Mouse (Mus musculus) stomach, postnatal 0 days (tissue): ENCODE measurements at regions not wholly inside any gene's neighbourhood (a gene's known extent, or its start where the extent isn't known, plus 50 kb on each side); places are given as distances from the start of the nearest gene placed in this dataset.
A peak's percentile ranks its signal among the peaks of the same experiment; 100 is the strongest.

Source experiments
- ATAC-seq: fragments of 200-750 bp; cut with Nextera tagmentation; 2 replicates; pipeline ENCODE4 v1.8.0; 2017; ENCODE audit not compliant: low FRiP score, low TSS enrichment
- DNase-seq: peaks from one replicate; pipeline ENCODE4 v3.0.0-alpha.2; 2016; ENCODE audit warnings: low spot score
- H3K27ac ChIP-seq: fragments of 300-500 bp; sonication (generic); replicated peaks from 2 replicates; pipeline ENCODE4 v1.5.1; 2014; ENCODE audit warnings: mild to moderate bottlenecking, control low read depth
- H3K27me3 ChIP-seq: fragments of 300-500 bp; sonication (generic); 2 replicates; pipeline ENCODE4 v1.6.1; 2014; ENCODE audit warnings: low read length; ENCODE audit not compliant: control insufficient read depth, insufficient read depth
- H3K36me3 ChIP-seq: fragments of 300-500 bp; sonication (generic); 2 replicates; pipeline ENCODE4 v1.6.1; 2014; ENCODE audit warnings: low read length, mixed read lengths; ENCODE audit not compliant: control insufficient read depth, insufficient read depth
- H3K4me1 ChIP-seq: fragments of 300-500 bp; sonication (generic); replicated peaks from 2 replicates; pipeline ENCODE4 v1.6.1; 2014; ENCODE audit warnings: antibody characterized with exemption; ENCODE audit not compliant: control insufficient read depth, insufficient read depth
- H3K4me2 ChIP-seq: fragments of 300-500 bp; sonication (generic); replicated peaks from 2 replicates; pipeline ENCODE4 v1.6.1; 2014; ENCODE audit warnings: low read depth, mild to moderate bottlenecking, control low read depth, moderate library complexity
- H3K4me3 ChIP-seq: fragments of 300-500 bp; sonication (generic); 2 replicates; pipeline ENCODE4 v1.5.1; 2014; ENCODE audit warnings: low read depth, low read length, control low read depth
- H3K9ac ChIP-seq: fragments of 300-500 bp; sonication (generic); 2 replicates; pipeline ENCODE4 v1.6.1; 2014; ENCODE audit warnings: mild to moderate bottlenecking, low read length, control low read depth, mixed read lengths
- H3K9me3 ChIP-seq: fragments of 300-500 bp; sonication (generic); 2 replicates; pipeline ENCODE4 v1.6.1; 2016; ENCODE audit warnings: low read length; ENCODE audit not compliant: control insufficient read depth
- CTCF ChIP-seq: IDR thresholded peaks from 2 replicates; pipeline ENCODE4 v1.5.1; 2016; ENCODE audit warnings: antibody characterized with exemption, low read depth, mild to moderate bottlenecking, moderate library complexity
- EP300 ChIP-seq: optimal IDR thresholded peaks from 2 replicates; pipeline ENCODE3; 2016; ENCODE audit warnings: antibody characterized with exemption
- WGBS: fragments of 180-500 bp; shearing (Covaris S2); extraction: QIAGEN DNeasy Blood & Tissue Kit; methylation state at CpG from one replicate; pipeline ENCODE4 v1.1.7; 2014; 5-methylcytosine and 5-hydroxymethylcytosine counted together

GRCm38 (mm10) chr12:54561981-54562380, 94.4 kb downstream of the Sptssa start:
- no peaks in the 10 kb centered on the region for H3K4me1 ChIP-seq
- WGBS = 91% methylated on average over 4 of the region's 4 CpGs
- no peak for DNase-seq
- no peak for TF ChIP-seq EP300
- TF ChIP-seq CTCF = no peak
- no peak overlapping the region for H3K4me3 ChIP-seq
- H3K4me2 ChIP-seq = no peak overlapping the region
- no peaks in the 10 kb centered on the region for H3K9me3 ChIP-seq
- no peaks in the 10 kb centered on the region for H3K27me3 ChIP-seq
- ATAC-seq = no peak
- no peak overlapping the region for H3K9ac ChIP-seq
- no peaks in the 10 kb centered on the region for H3K36me3 ChIP-seq
- no peak overlapping the region for H3K27ac ChIP-seq

GRCm38 (mm10) chr12:54558106-54558505, 98.3 kb downstream of the Sptssa start:
- DNase-seq (no peak), ATAC-seq (no peak)
- Histone ChIP-seq H3K9me3 (no peaks in the 10 kb centered on the region), H3K4me2 (no peak overlapping the region), H3K4me1 (no peaks in the 10 kb centered on the region), H3K27me3 (no peaks in the 10 kb centered on the region), H3K36me3 (no peaks in the 10 kb centered on the region), H3K9ac (no peak overlapping the region), H3K27ac (no peak overlapping the region), H3K4me3 (no peak overlapping the region)
- TF ChIP-seq EP300 (no peak), CTCF (peak; percentile 84)
- 34% methylated on average over 2 of the region's 2 CpGs for WGBS

GRCm38 (mm10) chr12:54549659-54550058, 106.7 kb downstream of the Sptssa start:
- ATAC-seq (no peak), DNase-seq (no peak)
- H3K27me3 ChIP-seq = no peaks in the 10 kb centered on the region
- TF ChIP-seq CTCF (no peak), EP300 (no peak)
- no peak overlapping the region for H3K9ac ChIP-seq
- no peaks in the 10 kb centered on the region for H3K36me3 ChIP-seq
- 0 out of 2 replicates have a peak, but pooled peaks cover 2% of the 10 kb centered on the region for H3K4me1 ChIP-seq
- no peak overlapping the region for H3K27ac ChIP-seq
- 79% methylated on average over 9 of the region's 9 CpGs for WGBS
- no peak overlapping the region for H3K4me3 ChIP-seq
- no peak overlapping the region for H3K4me2 ChIP-seq
- no peaks in the 10 kb centered on the region for H3K9me3 ChIP-seq

- TF ChIP-seq CTCF (peak; percentile 93), EP300 (no peak)
- DNase-seq (peak; percentile 83), ATAC-seq (peak; percentile 59; the same call in 1 of the 2 replicates)
- no peak overlapping the region for H3K4me3 ChIP-seq
- no peak overlapping the region for H3K9ac ChIP-seq
- H3K4me2 ChIP-seq = no peak overlapping the region
- no peaks in the 10 kb centered on the region for H3K27me3 ChIP-seq
- no peaks in the 10 kb centered on the region for H3K9me3 ChIP-seq
- H3K36me3 ChIP-seq = no peaks in the 10 kb centered on the region
- H3K4me1 ChIP-seq = 0 out of 2 replicates have a peak, but pooled peaks cover 2% of the 10 kb centered on the region
- WGBS = 37% methylated on average over 16 of the region's 16 CpGs
- H3K27ac ChIP-seq = no peak overlapping the region
Observed at GRCm38 (mm10) chr12:54545821-54546608, 110.4 kb downstream of the Sptssa start.

- no peak for ATAC-seq
- WGBS = 71% methylated on average over 4 of the region's 4 CpGs
- Histone ChIP-seq H3K36me3 (no peaks in the 10 kb centered on the region), H3K4me3 (no peak overlapping the region), H3K9me3 (no peaks in the 10 kb centered on the region), H3K4me1 (no peaks in the 10 kb centered on the region), H3K9ac (no peak overlapping the region), H3K4me2 (no peak overlapping the region), H3K27ac (no peak overlapping the region), H3K27me3 (no peaks in the 10 kb centered on the region)
- no peak for DNase-seq
- TF ChIP-seq CTCF (no peak), EP300 (no peak)
Observed at GRCm38 (mm10) chr12:54538320-54538705, 118.1 kb downstream of the Sptssa start.

- no peak overlapping the region for H3K9ac ChIP-seq
- H3K4me1 ChIP-seq = no peaks in the 10 kb centered on the region
- no peak overlapping the region for H3K4me2 ChIP-seq
- ATAC-seq (no peak), DNase-seq (no peak)
- peak overlapping the region; percentile 75; the same call in 1 of the 2 replicates for H3K27ac ChIP-seq
- H3K36me3 ChIP-seq = no peaks in the 10 kb centered on the region
- no peak overlapping the region for H3K4me3 ChIP-seq
- no peaks in the 10 kb centered on the region for H3K27me3 ChIP-seq
- 52% methylated on average over 7 of the region's 7 CpGs for WGBS
- no peaks in the 10 kb centered on the region for H3K9me3 ChIP-seq
- TF ChIP-seq CTCF = no peak
- TF ChIP-seq EP300 = no peak
Observed at GRCm38 (mm10) chr12:54537690-54538319, 118.6 kb downstream of the Sptssa start.
